Mouse (Mus musculus) heart, adult 2 months (tissue): ENCODE measurements around the gene Agps.

ENCODE experiments used
- CTCF ChIP-seq: fragments of 200-600 bp; IDR thresholded peaks from 2 replicates; pipeline ENCODE4 v1.8.1; 2022; ENCODE audit warnings: antibody characterized with exemption, mild to moderate bottlenecking, moderate library complexity
- EP300 ChIP-seq: fragments of 200-500 bp; IDR thresholded peaks from 2 replicates; pipeline ENCODE4 v1.6.1; 2011; ENCODE audit warnings: low read depth, low read length, control low read depth; ENCODE audit not compliant: insufficient read depth

- TF ChIP-seq CTCF: no peak
- peak; percentile 66; the same call in 1 of the 2 replicates for TF ChIP-seq EP300
These were observed 9.8 kb upstream of the Agps start for GRCm38 (mm10) chr2:75821971-75822751.
